Mouse (Mus musculus) stomach, postnatal 0 days (tissue): ENCODE data around the gene Syt9.

Experiments used
- CTCF ChIP-seq: IDR thresholded peaks from 2 replicates; pipeline ENCODE4 v1.5.1; 2016; ENCODE audit warnings: antibody characterized with exemption, low read depth, mild to moderate bottlenecking, moderate library complexity
- EP300 ChIP-seq: optimal IDR thresholded peaks from 2 replicates; pipeline ENCODE3; 2016; ENCODE audit warnings: antibody characterized with exemption

- no peak for TF ChIP-seq CTCF
- TF ChIP-seq EP300, result no peak
Observed at GRCm38 (mm10) chr7:107371126-107371920, 795 bp downstream of the Syt9 start.
